Mouse (Mus musculus): ENCODE measurements at regions not wholly inside any gene's neighbourhood (a gene's known extent, or its start where the extent isn't known, plus 50 kb on each side); places are given as distances from the start of the nearest gene placed in this dataset.
A peak's percentile ranks its signal among the peaks of the same experiment; 100 is the strongest.

DNA sequence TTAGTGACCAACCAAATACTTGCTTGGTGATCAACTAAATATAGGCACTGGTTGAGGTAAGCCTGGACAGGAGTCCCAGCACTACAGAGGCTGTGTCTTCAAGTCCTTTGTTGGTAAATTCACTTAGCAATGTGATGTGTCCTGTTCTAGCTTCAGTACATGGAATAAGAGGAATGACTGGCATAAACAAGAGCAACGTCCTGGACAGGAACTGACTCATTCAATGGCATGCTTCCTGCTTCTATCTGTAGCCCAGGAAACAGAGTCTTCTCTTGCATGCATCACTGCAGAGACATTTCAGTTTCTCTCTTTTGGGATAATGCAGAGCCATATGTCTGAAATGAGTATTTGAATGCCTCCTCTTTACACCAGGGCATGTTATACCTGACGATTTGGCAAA, 151.4 kb upstream of the Gm15294 start:
- no peak for DNase-seq

GRCm38 (mm10) chrX:141998304-141998856, 123.3 kb upstream of the Gm15294 start:
- DNase-seq, result peak; percentile 40
